Mouse (Mus musculus) heart, postnatal 10 days (tissue): ENCODE data around the gene Neu1. TPM values are rescaled to one million over a fixed set of nuclear protein-coding genes. Genes with fewer than 3 reads are reported as not detected.

Experiments
- total RNA-seq, 2 experiments: library from RNA; stranded (reverse); gene quantifications; 2 replicates each; pipeline ENCODE4 v1.2.3; 2021

The Neu1 gene
- total RNA-seq, 2 experiments from 2014 or later = 12.2 to 12.6 TPM

Other genes with a start within 250 kb of the Neu1 start
- 10 to 100 TPM; 15.8 to 19.5 TPM for gene C4b, start 187.4 kb upstream of the Neu1 start, total RNA-seq
- gene Cyp21a1, start 126.7 kb upstream of the Neu1 start, total RNA-seq = not detected
- 10 to 100 TPM; 12.5 to 13.5 TPM for gene Stk19, start 94.3 kb upstream of the Neu1 start, total RNA-seq
- gene Dxo, start 94.2 kb upstream of the Neu1 start, total RNA-seq = 10 to 100 TPM; 16.9 to 20.5 TPM
- 10 to 100 TPM; 27.6 to 29.3 TPM for gene Skiv2l, start 81.0 kb upstream of the Neu1 start, total RNA-seq
- gene Nelfe, start 80.9 kb upstream of the Neu1 start, total RNA-seq = 10 to 100 TPM; 21.0 to 21.3 TPM
- 1 to 10 TPM; 3.5 to 7.0 TPM for gene Cfb, start 68.7 kb upstream of the Neu1 start, total RNA-seq
- 1 to 10 TPM; 5.5 to 9.3 TPM for gene Zbtb12, start 51.8 kb upstream of the Neu1 start, total RNA-seq
- gene Gm20547, start 49.2 kb upstream of the Neu1 start, total RNA-seq = not detected
- 1 to 10 TPM; 3.1 to 5.6 TPM for gene C2, start 33.0 kb upstream of the Neu1 start, total RNA-seq
- gene Ehmt2, start 32.8 kb upstream of the Neu1 start, total RNA-seq = 10 to 100 TPM; 52.4 to 58.2 TPM
- gene Slc44a4, start 16.8 kb upstream of the Neu1 start, total RNA-seq = not detected
- 1 to 10 TPM; 3.9 to 4.5 TPM for gene Hspa1b, start 28.0 kb downstream of the Neu1 start, total RNA-seq
- gene Gm20481, start 38.7 kb downstream of the Neu1 start, total RNA-seq = not detected
- gene Hspa1a, start 40.9 kb downstream of the Neu1 start, total RNA-seq = 1 to 10 TPM; 2.6 TPM
- gene Hspa1l, start 41.5 kb downstream of the Neu1 start, total RNA-seq = 1 to 10 TPM; 4.0 to 4.1 TPM
- gene Lsm2, start 50.6 kb downstream of the Neu1 start, total RNA-seq = 10 to 100 TPM; 28.8 to 31.7 TPM
- 10 to 100 TPM; 34.5 to 35.6 TPM for gene Vars, start 69.7 kb downstream of the Neu1 start, total RNA-seq
- 1 to 10 TPM; 3.3 to 3.8 TPM for gene Vwa7, start 85.3 kb downstream of the Neu1 start, total RNA-seq
- under 1 TPM in 1 of 2 experiments, not detected in 1; 0.38 TPM for gene Sapcd1, start 96.8 kb downstream of the Neu1 start, total RNA-seq
- gene Msh5, start 115.5 kb downstream of the Neu1 start, total RNA-seq = 1 to 10 TPM; 2.0 TPM
- gene Clic1, start 118.7 kb downstream of the Neu1 start, total RNA-seq = 100 to 1,000 TPM; 115 to 118 TPM
- gene Ddah2, start 127.8 kb downstream of the Neu1 start, total RNA-seq = 10 to 100 TPM; 84.5 to 86.1 TPM
- not detected for gene Ly6g6c, start 134.1 kb downstream of the Neu1 start, total RNA-seq
- under 1 TPM; 0.55 to 0.77 TPM for gene Mpig6b, start 134.9 kb downstream of the Neu1 start, total RNA-seq
- gene Ly6g6e, start 145.6 kb downstream of the Neu1 start, total RNA-seq = under 1 TPM; 0.24 to 0.37 TPM
- 1 to 10 TPM; 1.1 to 1.2 TPM for gene Ly6g6d, start 146.8 kb downstream of the Neu1 start, total RNA-seq
- not detected for gene Ly6g6f, start 154.4 kb downstream of the Neu1 start, total RNA-seq
- 10 to 100 TPM; 51.0 to 55.7 TPM for gene Abhd16a, start 158.0 kb downstream of the Neu1 start, total RNA-seq
- not detected for gene Ly6g5c, start 177.0 kb downstream of the Neu1 start, total RNA-seq
- under 1 TPM in 1 of 2 experiments, not detected in 1; 0.67 TPM for gene Ly6g5b, start 184.2 kb downstream of the Neu1 start, total RNA-seq
- gene Gpank1, start 190.2 kb downstream of the Neu1 start, total RNA-seq = 1 to 10 TPM; 6.6 to 8.3 TPM
- gene Csnk2b, start 190.8 kb downstream of the Neu1 start, total RNA-seq = 100 to 1,000 TPM; 183 to 187 TPM
- 10 to 100 TPM; 28.5 to 32.4 TPM for gene D17H6S53E, start 195.1 kb downstream of the Neu1 start, total RNA-seq
- gene Apom, start 200.8 kb downstream of the Neu1 start, total RNA-seq = not detected
- gene Bag6, start 203.9 kb downstream of the Neu1 start, total RNA-seq = 100 to 1,000 TPM; 285 to 291 TPM
- 100 to 1,000 TPM; 195 to 211 TPM for gene Prrc2a, start 233.6 kb downstream of the Neu1 start, total RNA-seq
- 1 to 10 TPM; 2.9 to 4.6 TPM for gene Aif1, start 244.8 kb downstream of the Neu1 start, total RNA-seq